Mouse (Mus musculus): ENCODE measurements around the gene Chd3. TPM values are rescaled to one million over a fixed set of nuclear protein-coding genes. Genes with fewer than 3 reads are reported as not detected.
"Not testable (repeated sequence)": the region's sequence is repeated elsewhere in the genome, so short reads cannot be mapped to it uniquely, and the experiment has no call there.

Chd3 gene
- polyA plus RNA-seq, 1 experiment, result 25.7 TPM

GRCm38 (mm10) chr11:69323667-69324111, 45.5 kb downstream of the Chd3 start, which contains the start of the genes Cntrob and Trappc1:
Gene Cntrob, minus strand, starts transcription at chr11:69323775.
Gene Trappc1, plus strand, starts transcription at chr11:69323980.
- peak within 1 kb of the TSS; percentile 77 for H3K4me3 ChIP-seq (ENCODE audit: low read depth, low read length)
- peaks cover 6% of the 10 kb centered on the region; the same call in 1 of the 2 replicates for H3K36me3 ChIP-seq (ENCODE audit: control insufficient read depth, insufficient read depth, low read length, poor library complexity, severe bottlenecking)
- H3K9ac ChIP-seq (ENCODE audit: low read depth, poor library complexity, severe bottlenecking), result peak within 1 kb of the TSS; percentile 83
- no peaks in the 10 kb centered on the region for H3K9me3 ChIP-seq (replicated peaks; ENCODE audit: control insufficient read depth, insufficient read depth, low read length, poor library complexity, severe bottlenecking)
- H3K27ac ChIP-seq (ENCODE audit: insufficient read depth, low read length), result peak within 1 kb of the TSS; percentile 28
- H3K27me3 ChIP-seq (ENCODE audit: control insufficient read depth, insufficient read depth, low read length, poor library complexity, severe bottlenecking), result peaks cover 9% of the 10 kb centered on the region
- H3K4me1 ChIP-seq (ENCODE audit: control insufficient read depth, insufficient read depth, low read length), result no peaks in the 10 kb centered on the region
- TF ChIP-seq POLR2A (IDR thresholded peaks at IDR 0.05; ENCODE audit: insufficient read depth, low read length) (peak; percentile 96), CTCF (IDR thresholded peaks at IDR 0.05; ENCODE audit: low read depth, low read length) (no peak), EP300 (IDR thresholded peaks at IDR 0.05; ENCODE audit: insufficient read depth, low read depth, low read length) (no peak)

- Histone ChIP-seq H3K4me1 (ENCODE audit: control insufficient read depth, insufficient read depth, low read length) (no peaks in the 10 kb centered on the region), H3K36me3 (ENCODE audit: control insufficient read depth, insufficient read depth, low read length, poor library complexity, severe bottlenecking) (peaks cover 8% of the 10 kb centered on the region; the same call in 1 of the 2 replicates), H3K9ac (ENCODE audit: low read depth, poor library complexity, severe bottlenecking) (peak overlapping the region; percentile 83), H3K27me3 (ENCODE audit: control insufficient read depth, insufficient read depth, low read length, poor library complexity, severe bottlenecking) (peaks cover 9% of the 10 kb centered on the region), H3K9me3 (replicated peaks; ENCODE audit: control insufficient read depth, insufficient read depth, low read length, poor library complexity, severe bottlenecking) (no peaks in the 10 kb centered on the region), H3K27ac (ENCODE audit: insufficient read depth, low read length) (no peak overlapping the region), H3K4me3 (ENCODE audit: low read depth, low read length) (peak overlapping the region; percentile 68)
- TF ChIP-seq EP300 (IDR thresholded peaks at IDR 0.05; ENCODE audit: insufficient read depth, low read depth, low read length) (no peak), CTCF (IDR thresholded peaks at IDR 0.05; ENCODE audit: low read depth, low read length) (no peak), POLR2A (IDR thresholded peaks at IDR 0.05; ENCODE audit: insufficient read depth, low read length) (no peak)
Observed at GRCm38 (mm10) chr11:69322693-69323471, 46.3 kb downstream of the Chd3 start.

- Histone ChIP-seq H3K9me3 (replicated peaks; ENCODE audit: control insufficient read depth, insufficient read depth, low read length, poor library complexity, severe bottlenecking) (no peaks in the 10 kb centered on the region), H3K27ac (ENCODE audit: insufficient read depth, low read length) (no peak overlapping the region), H3K4me1 (ENCODE audit: control insufficient read depth, insufficient read depth, low read length) (no peaks in the 10 kb centered on the region), H3K27me3 (ENCODE audit: control insufficient read depth, insufficient read depth, low read length, poor library complexity, severe bottlenecking) (peaks cover 4% of the 10 kb centered on the region; the same call in 1 of the 2 replicates), H3K4me3 (ENCODE audit: low read depth, low read length) (no peak overlapping the region), H3K9ac (ENCODE audit: low read depth, poor library complexity, severe bottlenecking) (no peak overlapping the region), H3K36me3 (ENCODE audit: control insufficient read depth, insufficient read depth, low read length, poor library complexity, severe bottlenecking) (peaks cover 11% of the 10 kb centered on the region; the same call in 1 of the 2 replicates)
- no peak for TF ChIP-seq POLR2A (IDR thresholded peaks at IDR 0.05; ENCODE audit: insufficient read depth, low read length)
- no peak for TF ChIP-seq EP300 (IDR thresholded peaks at IDR 0.05; ENCODE audit: insufficient read depth, low read depth, low read length)
- TF ChIP-seq CTCF (IDR thresholded peaks at IDR 0.05; ENCODE audit: low read depth, low read length), result no peak
Observed at GRCm38 (mm10) chr11:69322010-69322409, 47.2 kb downstream of the Chd3 start.

- Histone ChIP-seq H3K27ac (ENCODE audit: insufficient read depth, low read length) (no peak overlapping the region), H3K4me3 (ENCODE audit: low read depth, low read length) (no peak overlapping the region), H3K9me3 (replicated peaks; ENCODE audit: control insufficient read depth, insufficient read depth, low read length, poor library complexity, severe bottlenecking) (no peaks in the 10 kb centered on the region), H3K27me3 (ENCODE audit: control insufficient read depth, insufficient read depth, low read length, poor library complexity, severe bottlenecking) (peaks cover under 1% of the 10 kb centered on the region; the same call in 1 of the 2 replicates), H3K36me3 (ENCODE audit: control insufficient read depth, insufficient read depth, low read length, poor library complexity, severe bottlenecking) (peaks cover 11% of the 10 kb centered on the region; the same call in 1 of the 2 replicates), H3K4me1 (ENCODE audit: control insufficient read depth, insufficient read depth, low read length) (no peaks in the 10 kb centered on the region), H3K9ac (ENCODE audit: low read depth, poor library complexity, severe bottlenecking) (no peak overlapping the region)
- TF ChIP-seq CTCF (IDR thresholded peaks at IDR 0.05; ENCODE audit: low read depth, low read length) (no peak), POLR2A (IDR thresholded peaks at IDR 0.05; ENCODE audit: insufficient read depth, low read length) (no peak)
Observed at GRCm38 (mm10) chr11:69321580-69321979, 47.6 kb downstream of the Chd3 start.

GRCm38 (mm10) chr11:69318000-69318399, 51.2 kb downstream of the Chd3 start:
- not testable (repeated sequence) for H3K27me3 ChIP-seq (ENCODE audit: control insufficient read depth, insufficient read depth, low read length, poor library complexity, severe bottlenecking); H3K9ac ChIP-seq (ENCODE audit: low read depth, poor library complexity, severe bottlenecking); H3K27ac ChIP-seq (ENCODE audit: insufficient read depth, low read length); H3K9me3 ChIP-seq (replicated peaks; ENCODE audit: control insufficient read depth, insufficient read depth, low read length, poor library complexity, severe bottlenecking); H3K4me1 ChIP-seq (ENCODE audit: control insufficient read depth, insufficient read depth, low read length); H3K4me3 ChIP-seq (ENCODE audit: low read depth, low read length)
- peaks cover 15% of the 10 kb centered on the region for H3K36me3 ChIP-seq (ENCODE audit: control insufficient read depth, insufficient read depth, low read length, poor library complexity, severe bottlenecking)

- Histone ChIP-seq H3K4me3 (ENCODE audit: low read depth, low read length) (no peak overlapping the region), H3K9me3 (replicated peaks; ENCODE audit: control insufficient read depth, insufficient read depth, low read length, poor library complexity, severe bottlenecking) (no peaks in the 10 kb centered on the region), H3K4me1 (ENCODE audit: control insufficient read depth, insufficient read depth, low read length) (no peaks in the 10 kb centered on the region), H3K9ac (ENCODE audit: low read depth, poor library complexity, severe bottlenecking) (no peak overlapping the region), H3K36me3 (ENCODE audit: control insufficient read depth, insufficient read depth, low read length, poor library complexity, severe bottlenecking) (peaks cover 15% of the 10 kb centered on the region), H3K27ac (ENCODE audit: insufficient read depth, low read length) (no peak overlapping the region), H3K27me3 (ENCODE audit: control insufficient read depth, insufficient read depth, low read length, poor library complexity, severe bottlenecking) (no peaks in the 10 kb centered on the region)
- TF ChIP-seq EP300 (IDR thresholded peaks at IDR 0.05; ENCODE audit: insufficient read depth, low read depth, low read length) (no peak), CTCF (IDR thresholded peaks at IDR 0.05; ENCODE audit: low read depth, low read length) (no peak), POLR2A (IDR thresholded peaks at IDR 0.05; ENCODE audit: insufficient read depth, low read length) (no peak)
Observed at GRCm38 (mm10) chr11:69316361-69316760, 52.8 kb downstream of the Chd3 start.

All from ES-Bruce4 (cell line).